Mouse (Mus musculus) stomach, postnatal 0 days (tissue): ENCODE results near the gene Rngtt.

Experiments
- CTCF ChIP-seq: IDR thresholded peaks from 2 replicates; pipeline ENCODE4 v1.5.1; 2016; ENCODE audit warnings: antibody characterized with exemption, low read depth, mild to moderate bottlenecking, moderate library complexity
- EP300 ChIP-seq: optimal IDR thresholded peaks from 2 replicates; pipeline ENCODE3; 2016; ENCODE audit warnings: antibody characterized with exemption

DNA sequence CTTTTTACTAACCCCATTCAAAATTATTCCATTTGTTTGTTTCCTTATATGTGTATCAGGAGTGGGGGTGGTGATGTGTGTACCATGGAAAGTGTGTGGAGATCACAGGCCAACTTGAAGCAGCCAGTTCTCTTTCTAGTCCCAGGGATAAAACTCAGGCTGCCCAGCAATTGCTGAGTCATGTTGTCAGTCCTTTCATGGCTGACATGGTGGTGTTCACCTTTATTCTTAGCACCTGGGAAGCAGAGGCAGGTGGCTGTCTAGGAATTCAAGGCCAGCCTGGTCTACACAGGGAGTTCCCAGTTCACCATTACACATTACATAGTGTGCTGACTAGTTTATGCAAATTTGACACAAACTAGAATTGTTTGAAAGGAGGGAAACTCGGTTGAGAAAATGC lies 47.2 kb upstream of the Rngtt start:
- TF ChIP-seq CTCF (no peak), EP300 (no peak)
